Mouse (Mus musculus) brain, embryonic 14.5 days (tissue): ENCODE measurements at regions not wholly inside any gene's neighbourhood (a gene's known extent, or its start where the extent isn't known, plus 50 kb on each side); places are given as distances from the start of the nearest gene placed in this dataset.

Experiments
- DNase-seq: peaks from one replicate; pipeline ENCODE4 v3.0.0-alpha.2; 2011; ENCODE audit warnings: low read depth
- CTCF ChIP-seq: fragments of 200-500 bp; IDR thresholded peaks from 2 replicates; pipeline ENCODE4 v1.5.1; 2012; ENCODE audit warnings: inconsistent platforms, mild to moderate bottlenecking, moderate library complexity, borderline replicate concordance; ENCODE audit not compliant: insufficient read depth, insufficient read length; ENCODE audit errors: extremely low read depth
- POLR2A ChIP-seq: fragments of 200-500 bp; IDR thresholded peaks from 2 replicates; pipeline ENCODE4 v1.6.1; 2012; ENCODE audit warnings: mild to moderate bottlenecking, inconsistent platforms, borderline replicate concordance; ENCODE audit not compliant: poor library complexity, insufficient read depth, insufficient read length, severe bottlenecking; ENCODE audit errors: extremely low read depth

GRCm38 (mm10) chr2:95891566-95891965, 426.4 kb upstream of the Lrrc4c start:
- peak; percentile 82 for DNase-seq
- TF ChIP-seq CTCF (no peak), POLR2A (no peak)

DNA sequence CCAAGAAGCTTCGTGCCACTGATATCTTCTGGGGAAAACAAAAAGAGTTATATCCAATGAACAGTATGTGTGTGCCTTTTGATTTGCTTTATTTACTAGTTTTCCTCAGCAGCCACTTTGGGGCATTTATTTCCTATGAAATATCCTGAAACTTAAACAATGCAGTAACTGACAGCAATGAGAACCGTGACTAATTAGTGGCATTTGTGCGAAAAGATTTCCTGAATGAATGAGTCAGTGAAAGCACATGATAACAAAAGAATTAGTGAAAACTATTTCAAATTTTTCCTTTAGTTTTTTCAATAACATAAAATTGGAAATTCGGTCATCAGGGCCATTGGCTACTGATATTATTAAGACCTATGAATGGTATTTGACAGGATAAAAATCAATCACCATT, 412.9 kb upstream of the Lrrc4c start:
- no peak for DNase-seq
- TF ChIP-seq CTCF (no peak), POLR2A (no peak)

DNA sequence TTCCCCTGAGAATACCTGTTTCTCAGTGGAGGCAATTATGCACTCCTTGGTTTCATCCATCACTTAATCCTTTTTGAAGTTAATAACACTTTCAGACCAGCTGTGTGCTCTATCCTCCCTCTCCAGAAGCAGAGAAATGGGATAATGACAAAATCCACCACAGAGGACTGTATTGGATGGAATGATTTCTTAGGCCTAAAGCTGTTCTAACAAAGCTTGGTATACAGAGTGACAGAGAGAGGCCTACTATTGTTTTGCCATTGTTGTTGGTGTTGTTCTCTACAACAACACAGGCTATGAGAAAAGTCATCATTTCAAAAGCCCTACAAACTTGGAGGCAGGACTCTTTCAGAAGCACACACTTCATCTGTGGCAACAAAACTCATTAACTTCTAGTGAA, 408.2 kb upstream of the Lrrc4c start:
- DNase-seq, result no peak
- no peak for TF ChIP-seq CTCF
- TF ChIP-seq POLR2A, result no peak

- TF ChIP-seq CTCF, result no peak
- no peak for TF ChIP-seq POLR2A
- peak; percentile 27 for DNase-seq
Measured at GRCm38 (mm10) chr2:95910160-95910559, 407.8 kb upstream of the Lrrc4c start.
